Mouse (Mus musculus): ENCODE measurements around the gene Mfsd8.
"Not testable (repeated sequence)": the region's sequence is repeated elsewhere in the genome, so short reads cannot be mapped to it uniquely, and the experiment has no call there.

DNA sequence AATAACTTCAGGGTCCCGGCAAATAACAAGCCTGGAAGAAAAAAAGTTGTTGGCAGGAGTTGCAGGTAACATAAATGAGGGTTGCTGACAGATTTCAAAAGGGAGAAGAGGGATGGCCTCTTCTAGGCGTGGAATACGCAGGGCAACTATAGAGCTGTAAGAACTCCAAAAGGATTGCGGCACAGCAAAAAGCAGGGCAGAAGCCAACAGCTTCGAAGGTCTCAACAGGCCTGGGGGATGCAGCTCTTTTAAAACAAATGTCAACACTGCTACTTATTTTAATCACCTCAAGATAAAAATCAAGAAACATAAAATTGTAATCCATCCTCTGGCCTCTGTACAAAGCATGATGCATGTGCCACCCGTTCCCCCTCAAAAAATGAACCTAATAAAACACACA lies 1.2 kb downstream of the Mfsd8 start:
- TF ChIP-seq MAFK (IDR thresholded peaks at IDR 0.05; ENCODE audit: insufficient read depth, low read depth, low read length); CHD2 (IDR thresholded peaks at IDR 0.05; ENCODE audit: low read depth, low read length); ZNF384 (IDR thresholded peaks at IDR 0.05; ENCODE audit: low read depth, low read length): not testable (repeated sequence)

Measured in ES-E14 (cell line).